Mouse (Mus musculus) layer of hippocampus, postnatal 14 days (tissue): ENCODE measurements around the gene Dyrk1a. TPM values are rescaled to one million over a fixed set of nuclear protein-coding genes. Genes with fewer than 3 reads are reported as not detected.

ENCODE experiments used
- DNase-seq, 2 experiments: peaks; one replicate each; pipeline ENCODE4 v3.0.0; 2021 to 2022; ENCODE audit warnings: low spot score in 2 of 2, mixed read lengths in 1 of 2
- long read RNA-seq, 2 experiments: library from polyadenylated mRNA; stranded (forward); transcript quantifications; one replicate each; pipeline ENCODE4 v2.0.0; 2021
- total RNA-seq, 2 experiments: library from RNA; stranded (reverse); gene quantifications; 2 replicates each; pipeline ENCODE4 v1.2.3; 2021

Dyrk1a gene
- 10 to 100 TPM; 83.0 to 84.1 TPM for total RNA-seq
- long read RNA-seq, experiment 1, full-length matches to known transcripts: 3 of 15 reads
- long read RNA-seq, experiment 1, partial matches to known transcripts: 1 of 15 reads
- long read RNA-seq, experiment 1, other reads (novel, unspliced or antisense): 11 of 15 reads
- long read RNA-seq, experiment 2, full-length matches to known transcripts: 8 of 18 reads
- long read RNA-seq, experiment 2, partial matches to known transcripts: 1 of 18 reads
- long read RNA-seq, experiment 2, other reads (novel, unspliced or antisense): 9 of 18 reads

DNA sequence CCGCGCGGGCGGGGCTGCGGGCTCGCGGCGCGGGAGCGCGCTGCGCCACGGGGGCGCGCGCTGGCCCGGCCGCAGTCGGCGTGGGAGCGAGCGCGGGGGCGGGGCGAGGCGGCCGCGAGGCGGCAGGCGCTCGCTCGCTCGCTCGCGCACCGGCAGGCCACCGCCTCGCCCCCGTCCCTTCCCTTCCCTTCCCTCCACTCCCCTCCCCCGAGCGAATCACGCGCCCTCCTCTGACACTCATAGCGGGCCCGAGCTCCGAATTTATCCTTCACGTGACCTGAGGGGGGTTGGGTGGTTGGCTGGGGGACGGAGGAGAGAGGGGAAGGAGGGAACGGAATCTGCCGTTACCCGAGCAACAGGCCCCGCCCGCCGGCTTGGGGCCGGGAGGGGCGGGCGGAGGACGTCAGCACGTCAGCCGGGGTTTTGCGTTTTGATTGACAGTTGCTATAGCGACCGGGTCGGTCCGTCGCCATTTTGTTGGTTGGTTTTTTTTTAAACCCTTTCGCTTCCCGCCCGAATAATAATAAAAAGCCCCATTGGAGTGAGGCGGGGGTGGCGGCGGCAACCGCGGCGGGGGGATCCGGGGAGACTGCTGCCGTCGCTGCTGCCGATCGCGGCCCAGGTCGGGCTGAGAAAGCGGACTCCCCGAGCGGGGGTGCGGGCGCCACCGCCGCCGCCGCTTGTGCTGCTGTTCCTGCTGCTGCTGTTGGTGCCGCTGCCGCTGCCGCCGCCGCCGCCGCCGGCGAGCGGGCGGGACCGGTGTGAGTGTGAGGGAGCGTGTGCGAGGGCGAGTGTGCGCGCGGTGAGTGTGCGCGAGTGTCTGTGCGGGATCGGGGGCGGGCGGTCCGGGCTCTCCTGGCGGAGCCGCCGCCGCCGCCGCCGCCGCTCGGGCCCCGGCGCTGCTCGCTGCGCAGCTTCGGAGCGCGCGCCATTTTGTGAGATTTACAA is at the start of gene Dyrk1a:
Gene Dyrk1a, plus strand, starts transcription at position 782 of the 948 bp plus-strand sequence.
- DNase-seq: peak; percentile 96 to 98

DNA sequence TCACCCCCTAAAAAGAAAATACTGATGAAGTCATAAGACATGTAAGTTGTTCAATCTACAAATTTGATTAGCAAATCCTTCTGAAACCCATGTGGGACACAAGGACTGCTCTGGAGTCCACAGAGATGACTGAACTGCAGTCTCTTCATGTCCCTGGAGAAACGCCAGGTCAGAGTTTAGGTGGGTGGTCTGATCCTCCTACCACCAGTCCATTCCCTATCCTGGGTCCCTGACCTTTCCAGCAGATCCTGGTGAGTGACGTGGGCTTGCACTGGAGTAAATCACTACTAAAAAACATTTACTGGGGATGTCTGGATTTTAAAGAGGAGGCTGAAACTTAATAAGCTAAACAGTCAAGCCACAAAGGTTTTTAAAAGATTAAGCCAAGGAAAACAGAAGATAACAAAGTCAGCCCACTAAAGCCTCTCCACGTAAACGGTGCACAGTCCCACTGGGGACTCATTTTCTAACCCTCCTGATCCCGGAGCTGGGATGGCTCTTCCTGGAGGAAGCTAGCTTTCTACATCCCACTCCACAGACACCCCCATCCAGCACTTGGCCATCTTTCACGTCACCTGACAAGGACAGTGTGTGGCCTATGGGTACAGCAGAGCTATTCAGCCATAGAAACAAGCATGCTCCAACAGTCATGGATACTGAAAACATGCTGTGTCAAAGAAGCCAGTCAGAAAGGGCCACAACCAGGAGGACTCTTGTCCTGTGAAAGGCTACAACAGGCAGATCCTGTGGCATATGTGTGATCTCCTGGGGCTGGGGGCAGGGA is 46.0 kb upstream of the Dyrk1a start:
- DNase-seq: no peak

DNA sequence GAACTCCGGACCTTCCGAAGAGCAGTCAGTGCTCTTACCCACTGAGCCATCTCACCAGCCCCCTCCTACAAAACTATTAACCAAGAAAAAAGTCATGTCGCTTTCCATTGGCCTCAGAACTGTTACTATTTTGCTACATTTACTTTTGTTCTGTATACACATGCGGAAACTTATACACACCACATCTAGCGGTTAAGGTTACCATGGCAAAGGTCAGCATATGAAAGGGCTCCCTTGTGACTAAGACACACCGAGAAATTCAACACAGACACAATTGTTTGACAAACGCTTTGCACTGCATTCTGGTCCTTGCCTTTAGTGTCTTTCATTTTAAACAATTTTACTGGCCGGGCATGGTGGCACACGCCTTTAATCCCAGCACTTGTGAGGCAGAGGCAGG is 45.1 kb upstream of the Dyrk1a start:
- no peak for DNase-seq

DNA sequence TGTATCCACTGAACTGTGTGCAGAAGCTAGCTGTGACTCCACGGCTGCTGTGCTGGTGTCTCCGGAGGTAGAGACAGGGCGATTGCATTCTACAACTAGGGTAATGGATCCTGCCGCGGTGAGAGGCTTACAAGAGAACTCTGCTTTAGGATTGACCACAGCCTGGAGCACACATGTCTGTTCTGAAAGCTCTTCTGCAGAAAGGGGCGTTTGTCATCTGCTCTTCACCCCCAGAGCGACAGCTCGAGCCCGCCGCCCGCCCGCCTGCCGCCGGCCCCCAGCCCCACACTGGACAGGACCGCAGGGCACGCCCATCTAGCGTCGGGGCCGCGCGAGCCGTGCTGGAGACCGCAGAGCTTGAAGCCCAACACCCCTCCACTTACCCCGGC is 43.9 kb upstream of the Dyrk1a start:
- DNase-seq: no peak

GRCm38 (mm10) chr16:94526344-94527151 is 43.3 kb upstream of the Dyrk1a start, which contains the start of gene Vps26c:
Gene Vps26c, minus strand, starts transcription at chr16:94526830.
- DNase-seq: peak; percentile 97

DNA sequence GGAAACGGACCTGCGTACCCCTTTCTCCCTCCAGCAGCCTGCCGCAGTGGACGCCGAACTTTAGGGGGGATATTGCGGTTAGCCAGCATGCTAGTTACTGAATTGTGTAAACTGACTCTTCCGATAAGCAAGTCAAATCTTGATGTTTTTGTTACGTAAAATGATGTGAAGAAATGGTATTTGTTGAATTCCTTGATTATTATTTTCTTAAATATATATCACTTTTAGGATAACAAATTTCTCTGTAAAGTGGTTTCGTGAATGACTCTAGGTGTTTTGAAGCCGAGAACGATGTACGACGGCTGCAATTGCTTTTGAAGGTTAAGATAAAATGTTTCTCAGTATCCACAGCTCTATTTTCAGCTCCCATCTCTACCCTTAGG is 42.7 kb upstream of the Dyrk1a start:
- DNase-seq: no peak

- DNase-seq: no peak
These were observed 42.3 kb upstream of the Dyrk1a start for GRCm38 (mm10) chr16:94527546-94527945.

GRCm38 (mm10) chr16:94531268-94531667 is 38.5 kb upstream of the Dyrk1a start:
- DNase-seq: no peak

- no peak for DNase-seq
These were observed 36.1 kb upstream of the Dyrk1a start for GRCm38 (mm10) chr16:94533679-94534078.

DNA sequence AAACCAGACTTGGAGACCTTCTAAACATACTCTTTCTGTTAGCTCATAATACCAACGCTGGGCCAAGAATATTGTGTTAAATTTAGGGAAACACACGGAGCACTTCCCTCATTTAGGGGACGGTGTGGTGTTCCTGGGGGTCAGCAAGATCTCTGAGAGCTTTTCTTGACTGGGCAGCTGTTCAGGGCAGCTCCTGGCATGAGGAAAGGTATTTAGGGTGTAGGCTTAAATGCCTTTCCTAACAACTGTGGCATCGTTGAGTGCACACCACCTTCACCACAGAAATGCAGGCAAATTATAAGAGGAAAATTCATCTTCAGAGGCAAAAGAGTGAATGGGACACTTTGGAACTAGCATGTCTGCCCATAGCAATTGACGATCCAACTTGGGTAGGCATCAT is 34.1 kb upstream of the Dyrk1a start:
- no peak for DNase-seq

DNA sequence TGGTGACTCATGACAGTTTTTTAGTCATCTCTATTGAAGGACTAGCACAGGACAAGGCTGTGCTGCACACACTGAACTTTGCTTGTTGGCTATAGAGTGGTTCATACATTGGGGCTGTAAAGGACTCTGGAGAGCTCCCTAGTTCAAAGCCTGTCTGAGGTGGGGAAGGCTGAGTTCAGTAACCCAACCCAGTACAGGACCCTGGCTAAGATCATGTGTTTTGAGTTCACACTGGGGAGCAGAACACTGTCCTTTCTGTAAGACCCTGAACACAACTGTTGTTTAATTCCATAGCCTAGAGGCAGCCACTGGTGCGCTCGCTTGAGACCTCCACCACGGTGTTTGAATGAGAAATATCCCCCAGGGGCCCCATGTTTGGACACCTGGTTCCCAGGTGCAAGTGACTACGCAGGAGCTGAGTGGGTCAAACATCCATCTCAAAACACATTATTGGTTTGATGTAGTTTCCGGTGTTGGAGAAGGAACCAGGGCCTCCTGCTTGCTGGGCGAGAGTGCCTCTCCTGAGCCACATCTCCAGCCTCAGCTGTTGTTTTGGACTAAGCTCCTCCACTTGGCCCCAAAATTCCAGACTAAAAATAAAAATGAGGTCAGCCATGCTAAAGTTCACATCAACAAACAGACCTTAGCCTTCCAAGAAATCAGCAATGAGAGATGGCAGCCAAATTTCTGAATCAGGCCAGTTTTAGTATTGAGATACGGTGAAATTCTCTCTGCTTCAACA is 33.2 kb upstream of the Dyrk1a start:
- DNase-seq: peak in 1 of 2 experiments; percentile 13

DNA sequence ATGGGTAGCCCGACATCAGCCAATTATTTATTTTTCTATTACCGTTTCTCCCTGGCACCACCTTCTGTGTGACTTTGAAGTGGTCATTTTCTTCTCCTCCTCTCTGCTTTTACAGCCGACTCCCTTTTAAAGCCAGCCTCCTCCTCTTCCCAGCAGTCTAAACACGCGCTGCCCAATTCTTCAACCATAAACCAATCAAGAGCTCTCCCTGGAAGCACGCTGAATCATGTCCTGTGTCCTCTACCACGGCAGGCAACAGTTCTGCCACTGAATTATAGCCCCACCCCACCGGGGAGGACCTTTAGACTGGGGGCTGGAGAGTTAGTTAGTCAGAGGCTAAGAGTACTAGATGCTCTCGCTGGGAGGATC is 32.7 kb upstream of the Dyrk1a start:
- no peak for DNase-seq

- DNase-seq: no peak
These were observed 29.7 kb upstream of the Dyrk1a start for GRCm38 (mm10) chr16:94540140-94540539.

DNA sequence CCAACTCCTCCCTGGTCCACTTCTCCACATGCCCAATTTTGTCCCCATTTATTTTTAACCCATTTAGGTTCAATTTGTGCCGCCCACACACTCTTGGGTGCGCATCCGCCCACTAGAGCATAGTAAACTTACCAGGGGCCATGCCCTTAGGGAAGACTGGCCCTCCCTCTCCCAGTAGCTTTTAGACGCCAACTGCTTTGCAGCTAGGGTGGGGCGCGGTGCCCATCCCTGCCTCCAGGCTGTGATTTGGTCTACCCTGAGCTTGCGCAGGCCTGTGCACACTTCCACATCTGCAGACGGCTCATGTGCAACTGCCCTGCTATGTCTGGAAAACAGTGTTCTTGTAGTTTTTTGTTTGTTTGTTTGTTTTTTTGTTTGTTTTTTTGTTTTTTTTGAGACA is 26.9 kb upstream of the Dyrk1a start:
- DNase-seq: no peak

DNA sequence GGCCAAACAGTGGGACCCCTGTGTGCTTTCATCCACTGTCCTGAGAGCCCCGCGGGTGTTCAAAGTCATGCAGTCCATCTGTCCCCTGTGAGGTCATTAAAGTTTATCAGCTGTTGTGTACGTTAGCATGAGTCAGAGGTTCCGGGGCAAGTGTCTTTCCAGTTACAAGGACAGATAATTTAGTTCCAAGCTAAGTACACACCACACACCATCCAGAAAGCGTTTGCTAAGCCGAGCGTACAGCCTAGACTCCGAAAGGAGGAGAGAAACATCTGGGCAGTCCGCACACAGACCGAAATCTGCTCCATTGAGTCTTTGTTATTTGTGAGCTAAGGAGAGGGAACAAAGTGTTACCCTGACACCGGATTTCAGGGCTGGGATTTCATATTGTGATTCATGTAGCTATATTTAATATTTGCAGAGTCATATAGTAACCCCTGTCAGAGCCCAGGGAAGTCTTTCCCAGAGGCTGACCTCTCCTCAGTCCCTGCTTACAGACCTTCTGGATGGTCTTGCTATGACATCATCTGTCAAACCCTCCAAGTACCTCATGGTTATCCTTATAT is 25.2 kb upstream of the Dyrk1a start:
- no peak for DNase-seq

- no peak for DNase-seq
These were observed 23.8 kb upstream of the Dyrk1a start for GRCm38 (mm10) chr16:94545781-94546562.

- no peak for DNase-seq
These were observed 20.0 kb upstream of the Dyrk1a start for GRCm38 (mm10) chr16:94549813-94550212.

DNA sequence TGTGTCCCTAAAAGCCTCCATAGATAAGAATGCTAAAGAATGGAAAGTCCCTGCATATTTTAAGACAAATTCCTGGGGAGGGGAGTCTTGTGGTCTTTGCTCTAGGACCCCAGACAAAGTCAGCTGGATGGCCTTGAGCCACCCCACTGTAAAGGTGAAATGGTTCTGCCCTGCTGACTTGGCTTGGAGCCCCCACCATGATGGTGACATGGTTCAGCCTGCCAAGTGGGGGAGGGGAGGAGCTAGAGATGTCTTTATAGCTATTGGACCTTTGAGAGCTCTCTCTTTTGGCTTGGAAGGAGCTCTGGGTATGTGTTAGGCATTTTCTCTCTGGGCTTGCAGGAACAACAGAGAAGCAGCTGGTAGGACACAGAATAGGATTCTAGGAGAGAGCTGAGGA is 17.9 kb upstream of the Dyrk1a start:
- no peak for DNase-seq

DNA sequence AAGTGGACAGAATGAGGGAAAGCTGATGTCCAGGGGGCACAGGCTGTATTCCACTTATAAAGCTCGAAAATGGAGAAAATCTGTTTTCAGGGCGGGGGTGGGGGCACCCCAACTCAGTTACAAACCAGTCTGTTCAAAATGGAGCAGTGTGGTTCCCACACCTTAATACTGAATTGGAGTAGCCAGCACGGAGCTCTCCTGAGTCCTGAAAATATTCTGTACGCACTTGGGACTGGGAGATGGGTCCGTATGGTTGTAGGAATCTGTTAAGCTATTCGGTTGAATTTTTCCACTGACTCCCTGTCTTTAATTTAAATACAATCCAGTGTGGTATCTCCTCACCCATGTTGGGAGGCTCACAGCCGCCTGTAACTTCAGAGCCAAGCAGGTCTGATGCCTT is 14.5 kb upstream of the Dyrk1a start:
- no peak for DNase-seq
